Mouse (Mus musculus) thymus, postnatal 4 days (tissue): ENCODE measurements around the gene Grem1.
A peak's percentile ranks its signal among the peaks of the same experiment; 100 is the strongest.

ENCODE experiments used
- DNase-seq: peaks from one replicate; pipeline ENCODE4 v3.0.0; 2021

Gene Grem1

GRCm38 (mm10) chr2:113758311-113759161 is at the start of gene Grem1:
TSS of gene Grem1 (minus strand) at chr2:113758646.
- peak; percentile 8 for DNase-seq

GRCm38 (mm10) chr2:113807640-113808039 is 49.2 kb upstream of the Grem1 start:
- DNase-seq = peak; percentile 64

- no peak for DNase-seq
Measured at GRCm38 (mm10) chr2:113806851-113807577, 48.6 kb upstream of the Grem1 start.

- DNase-seq = no peak
Measured at GRCm38 (mm10) chr2:113805765-113806164, 47.3 kb upstream of the Grem1 start.

- DNase-seq = no peak
Measured at GRCm38 (mm10) chr2:113803753-113804152, 45.3 kb upstream of the Grem1 start.

GRCm38 (mm10) chr2:113800846-113801245 is 42.4 kb upstream of the Grem1 start:
- no peak for DNase-seq

- DNase-seq = no peak
Measured at GRCm38 (mm10) chr2:113798605-113799004, 40.2 kb upstream of the Grem1 start.

- DNase-seq = no peak
Measured at GRCm38 (mm10) chr2:113795186-113795585, 36.7 kb upstream of the Grem1 start.

- no peak for DNase-seq
Measured at GRCm38 (mm10) chr2:113793521-113793920, 35.1 kb upstream of the Grem1 start.

- no peak for DNase-seq
Measured at GRCm38 (mm10) chr2:113788821-113789387, 30.5 kb upstream of the Grem1 start.

GRCm38 (mm10) chr2:113787882-113788281 is 29.4 kb upstream of the Grem1 start:
- DNase-seq = no peak

- no peak for DNase-seq
Measured at GRCm38 (mm10) chr2:113784851-113785250, 26.4 kb upstream of the Grem1 start.

GRCm38 (mm10) chr2:113781521-113781920 is 23.1 kb upstream of the Grem1 start:
- DNase-seq = no peak

- DNase-seq = no peak
Measured at GRCm38 (mm10) chr2:113781107-113781506, 22.7 kb upstream of the Grem1 start.

GRCm38 (mm10) chr2:113779336-113779735 is 20.9 kb upstream of the Grem1 start:
- DNase-seq = no peak

- no peak for DNase-seq
Measured at GRCm38 (mm10) chr2:113778036-113778435, 19.6 kb upstream of the Grem1 start.

- DNase-seq = no peak
Measured at GRCm38 (mm10) chr2:113776297-113776696, 17.9 kb upstream of the Grem1 start.

- no peak for DNase-seq
Measured at GRCm38 (mm10) chr2:113774150-113774805, 15.8 kb upstream of the Grem1 start.

- no peak for DNase-seq
Measured at GRCm38 (mm10) chr2:113768541-113769303, 10.3 kb upstream of the Grem1 start.

- no peak for DNase-seq
Measured at GRCm38 (mm10) chr2:113765885-113766284, 7.4 kb upstream of the Grem1 start.

- DNase-seq = no peak
Measured at GRCm38 (mm10) chr2:113764968-113765367, 6.5 kb upstream of the Grem1 start.
